Mouse (Mus musculus): Measurements from ENCODE around the gene Mrpl35.

The Mrpl35 gene

DNA sequence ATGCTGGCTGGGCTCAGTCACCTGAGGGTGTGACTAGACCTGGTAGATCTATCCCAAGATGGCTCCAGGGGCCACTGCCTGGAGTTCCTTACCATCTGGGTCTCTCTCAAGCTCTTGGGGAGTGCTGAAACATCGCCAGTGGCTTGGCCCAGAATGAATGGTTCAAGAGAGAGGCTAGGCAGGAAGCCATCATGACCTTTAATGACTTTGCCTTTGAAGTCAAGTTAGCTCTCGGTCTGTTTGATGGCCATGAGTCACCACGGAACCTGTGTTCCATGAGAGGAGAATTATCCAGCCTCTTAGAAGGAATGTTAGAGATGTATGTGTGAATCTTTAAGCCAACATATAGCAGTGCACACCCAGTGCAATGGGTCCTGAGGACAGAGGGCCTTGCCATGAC is 27.4 kb downstream of the Mrpl35 start:
- no peak for ATAC-seq (ENCODE audit: low TSS enrichment)

DNA sequence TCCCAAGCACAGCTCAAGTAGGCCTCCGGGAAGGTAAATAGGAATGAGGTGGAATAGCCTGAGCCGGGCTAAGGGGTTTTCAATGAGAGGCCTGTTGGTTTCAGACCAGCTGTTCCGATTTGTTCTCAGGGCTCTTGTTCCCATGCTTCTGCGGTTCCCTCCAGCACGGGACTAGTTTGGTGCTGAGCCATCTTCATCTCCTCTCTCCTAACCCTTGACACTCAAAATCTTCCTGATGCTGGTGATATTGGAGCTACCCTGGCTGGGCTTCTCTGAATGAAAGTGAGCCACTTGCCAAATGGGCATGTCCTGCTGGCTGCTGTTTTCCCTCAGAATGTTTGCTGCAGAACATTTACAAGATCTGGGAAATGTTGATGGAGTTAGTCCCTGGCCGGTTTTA is 35.0 kb downstream of the Mrpl35 start:
- no peak for ATAC-seq (ENCODE audit: low TSS enrichment)

DNA sequence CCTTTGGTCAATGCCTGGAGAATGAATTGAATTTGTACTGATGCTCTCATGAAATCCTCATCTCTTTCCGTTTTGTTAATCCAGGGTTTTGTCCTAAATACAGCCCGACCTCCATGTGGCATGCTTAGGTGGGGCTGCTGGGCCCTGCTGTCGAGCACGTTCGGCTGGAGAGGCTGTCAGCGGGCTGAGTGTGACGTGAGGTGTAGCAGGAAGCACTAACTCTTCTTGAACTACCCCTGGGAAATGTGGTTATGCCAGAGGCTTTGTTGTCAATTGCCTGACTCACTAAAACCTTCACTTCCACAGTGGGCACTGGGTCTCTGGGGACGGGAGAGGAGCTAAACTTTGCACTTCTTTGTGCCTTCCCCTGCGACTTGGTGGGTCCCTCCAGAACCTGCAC is 38.4 kb downstream of the Mrpl35 start:
- ATAC-seq (ENCODE audit: low TSS enrichment) = no peak

DNA sequence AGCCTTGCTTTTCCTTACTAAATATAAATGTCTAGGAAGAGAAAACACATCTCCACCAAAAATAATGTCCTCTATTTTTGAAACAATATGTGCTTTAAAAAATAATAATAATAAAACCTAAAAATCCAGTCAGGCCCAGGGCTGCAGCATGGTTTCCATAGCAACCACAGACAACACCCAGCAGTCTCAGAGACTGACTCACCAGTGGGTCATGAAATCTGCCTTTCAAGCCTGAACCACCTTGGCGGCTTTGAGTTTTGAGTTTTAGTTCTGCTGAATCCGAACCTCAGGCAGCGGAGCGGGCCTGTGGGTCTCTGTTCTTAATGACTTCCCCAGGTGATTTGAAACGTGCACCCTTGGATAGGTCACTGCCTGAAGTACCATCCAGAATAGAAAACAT is 43.6 kb downstream of the Mrpl35 start:
- ATAC-seq (ENCODE audit: low TSS enrichment) = peak; percentile 68; the same call in 1 of the 2 replicates

DNA sequence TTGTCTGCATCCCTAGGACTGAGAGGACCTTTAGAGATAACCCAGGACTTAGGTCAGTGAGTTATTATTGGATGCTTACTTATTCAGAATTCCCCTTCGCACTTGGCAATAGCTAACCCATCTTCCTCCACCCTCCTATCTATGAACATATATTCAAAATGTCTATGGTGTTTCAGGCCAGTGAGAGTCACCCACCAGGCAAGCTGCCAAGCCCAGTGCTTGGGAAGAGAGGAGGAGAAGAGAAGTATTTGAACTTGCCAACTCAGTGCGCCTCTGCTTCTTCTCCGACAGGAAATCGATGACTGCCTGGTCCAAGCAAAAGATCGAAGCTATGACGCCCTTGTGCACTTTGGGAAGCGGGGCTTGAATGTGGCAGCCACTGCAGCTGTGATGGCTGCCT is 46.3 kb downstream of the Mrpl35 start:
- no peak for ATAC-seq (ENCODE audit: low TSS enrichment)

DNA sequence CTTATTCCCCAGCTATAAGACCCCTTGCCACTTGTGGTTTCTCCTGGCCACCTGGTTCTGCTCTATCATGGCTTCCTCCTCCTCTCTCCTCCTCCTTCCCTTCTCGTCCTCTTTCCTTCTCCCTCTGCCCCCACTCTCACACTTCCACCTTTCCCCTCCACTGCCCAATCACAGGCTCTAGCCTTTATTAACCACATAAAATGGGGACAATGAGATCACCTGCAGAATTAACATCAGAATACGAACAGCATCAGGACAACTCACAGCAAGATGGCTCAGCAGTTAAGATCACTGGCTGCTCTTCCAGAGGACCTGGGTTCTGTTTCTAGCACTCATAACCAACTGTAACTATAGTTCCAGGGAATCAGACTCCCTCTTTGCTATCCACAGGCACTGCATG is 46.9 kb downstream of the Mrpl35 start:
- ATAC-seq (ENCODE audit: low TSS enrichment) = no peak

DNA sequence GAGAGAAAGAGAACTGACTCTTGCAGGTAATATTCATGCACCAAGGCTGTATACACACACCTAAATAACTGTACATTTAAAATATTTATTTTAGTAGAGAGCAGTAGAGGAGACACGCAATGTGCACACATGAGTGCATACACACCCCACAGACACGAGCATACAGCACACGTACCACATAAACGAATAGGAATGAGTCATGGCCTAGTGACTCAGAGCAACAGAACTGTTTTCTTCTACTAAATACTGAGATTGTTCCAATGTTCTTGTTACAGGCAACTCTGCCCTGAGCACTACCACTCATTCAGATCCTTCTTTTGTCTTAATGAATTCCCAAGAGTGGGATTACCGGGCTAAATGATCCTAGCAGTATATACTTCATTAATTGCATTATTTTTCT is 48.8 kb downstream of the Mrpl35 start:
- ATAC-seq (ENCODE audit: low TSS enrichment) = peak; percentile 67

DNA sequence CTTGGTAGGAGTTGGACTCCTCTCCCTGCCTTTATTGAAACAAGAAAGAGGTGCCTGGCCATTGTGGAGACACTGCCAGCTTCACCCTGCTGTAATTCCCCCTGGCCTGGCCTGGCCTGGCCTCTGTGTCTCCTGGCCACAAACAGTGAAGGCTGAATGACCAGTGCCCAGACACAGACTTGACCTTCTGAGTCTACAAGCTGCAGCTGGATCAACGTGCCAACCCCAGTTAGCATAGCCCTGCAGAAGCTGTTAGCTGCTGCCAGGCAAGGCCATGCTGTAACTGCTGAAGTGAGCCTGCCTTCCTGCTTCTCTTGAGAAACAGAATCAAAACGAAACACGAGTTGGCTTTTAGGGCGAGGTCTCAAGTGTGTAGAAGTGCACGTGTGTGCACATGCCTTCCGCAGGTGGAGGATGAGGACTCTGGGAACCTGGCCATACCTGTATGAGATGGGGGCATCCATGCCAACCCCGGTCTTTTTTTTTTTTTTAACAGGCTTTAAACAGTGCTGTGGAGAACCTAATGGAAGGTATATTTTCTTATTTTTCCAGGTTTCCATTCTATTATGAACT is 54.0 kb downstream of the Mrpl35 start:
- ATAC-seq (ENCODE audit: low TSS enrichment) = peak; percentile 31

DNA sequence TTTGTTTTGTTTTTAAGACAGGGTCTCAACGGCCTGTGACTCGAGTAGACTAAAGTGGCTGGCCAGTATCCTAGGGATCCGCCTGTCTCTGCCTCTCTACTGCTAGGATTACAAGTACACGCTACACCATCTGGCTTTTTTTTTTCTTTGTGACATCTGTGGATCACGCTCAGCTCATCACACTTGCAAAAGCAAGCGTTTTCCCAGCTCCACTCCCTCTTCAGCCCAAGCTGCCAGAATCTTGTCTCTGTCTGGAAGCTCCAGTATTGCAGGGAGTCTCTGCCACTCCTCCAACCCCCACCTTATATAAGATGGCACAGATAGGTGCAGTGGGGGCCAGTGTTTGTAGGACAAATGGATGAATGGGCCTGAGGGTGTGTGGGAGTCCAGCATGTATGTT is 54.6 kb downstream of the Mrpl35 start:
- ATAC-seq (ENCODE audit: low TSS enrichment) = peak; percentile 95

DNA sequence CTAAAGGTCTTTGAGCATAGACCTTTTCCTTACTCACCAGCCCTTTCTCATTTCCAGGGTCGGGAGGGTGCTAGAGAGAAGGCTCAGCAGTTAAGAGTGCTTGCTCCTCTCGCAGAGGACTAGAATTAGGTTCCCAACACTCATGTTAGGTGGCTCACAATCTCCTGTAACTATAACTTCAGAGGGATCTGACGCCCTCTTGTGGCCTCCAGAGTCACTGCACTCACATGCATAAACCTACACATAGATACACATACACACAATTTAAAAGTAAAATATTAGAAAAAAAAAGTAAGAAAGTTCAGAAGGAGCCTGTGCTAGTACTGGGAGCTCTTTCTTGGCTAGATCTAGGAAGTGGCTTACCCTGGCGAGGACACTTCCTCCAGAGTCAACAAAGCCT is 55.5 kb downstream of the Mrpl35 start:
- ATAC-seq (ENCODE audit: low TSS enrichment) = no peak

DNA sequence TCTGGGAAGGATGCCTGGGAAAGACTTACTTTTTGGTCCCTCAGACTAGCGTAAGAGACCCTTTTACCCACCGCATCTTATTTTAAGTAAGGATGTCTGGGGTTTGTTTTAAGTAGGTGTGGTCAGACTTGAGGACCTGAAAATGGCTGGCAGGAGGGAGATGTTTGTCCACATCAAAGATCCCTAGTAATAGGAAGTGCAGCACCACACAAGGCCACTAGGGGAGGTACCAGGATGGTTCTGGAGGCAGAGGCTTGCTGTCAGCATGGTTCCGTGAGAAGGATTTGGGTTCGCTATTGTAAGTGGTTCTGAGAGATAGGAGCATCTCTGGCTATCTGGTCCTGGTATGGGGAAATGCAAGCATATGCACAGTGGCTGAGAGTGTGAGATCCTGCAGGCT is 55.9 kb downstream of the Mrpl35 start:
- no peak for ATAC-seq (ENCODE audit: low TSS enrichment)

DNA sequence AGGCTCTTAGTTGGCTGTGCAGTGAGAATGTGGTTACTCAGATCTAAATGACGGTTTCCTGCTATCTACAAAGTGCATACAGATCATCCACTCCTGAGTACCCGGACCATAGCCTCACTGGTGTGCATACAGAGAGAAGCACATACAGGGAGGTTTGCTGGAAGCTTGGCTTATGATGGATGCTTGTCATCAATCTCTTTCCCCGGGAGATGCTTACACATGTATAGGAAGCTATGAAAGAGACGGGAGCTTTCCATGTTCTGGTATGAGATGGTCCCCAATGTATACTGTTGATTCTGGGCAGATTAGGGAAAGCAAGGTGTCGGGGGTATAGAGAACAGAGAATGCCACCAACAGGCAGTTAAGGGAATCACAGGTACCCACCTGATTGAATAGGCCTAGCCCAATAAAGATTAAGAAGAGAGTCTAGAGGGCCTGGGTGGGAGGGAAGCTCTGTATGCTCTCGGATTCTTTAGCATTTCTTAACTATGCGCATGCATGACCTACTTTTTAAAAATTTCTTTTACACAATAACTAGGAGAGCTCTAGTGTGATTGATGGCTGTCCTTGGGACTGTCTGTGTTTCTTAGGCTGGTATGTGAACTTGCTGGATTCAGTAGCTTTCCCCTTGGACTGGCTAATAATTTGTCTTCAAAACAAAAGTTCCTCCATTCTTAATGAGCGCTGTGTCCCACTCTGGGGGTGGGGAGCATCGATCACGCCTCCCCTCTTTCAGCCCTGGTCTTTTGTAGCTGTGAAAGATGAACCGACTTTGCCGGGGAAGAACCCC is 56.7 kb downstream of the Mrpl35 start:
- ATAC-seq (ENCODE audit: low TSS enrichment) = no peak

DNA sequence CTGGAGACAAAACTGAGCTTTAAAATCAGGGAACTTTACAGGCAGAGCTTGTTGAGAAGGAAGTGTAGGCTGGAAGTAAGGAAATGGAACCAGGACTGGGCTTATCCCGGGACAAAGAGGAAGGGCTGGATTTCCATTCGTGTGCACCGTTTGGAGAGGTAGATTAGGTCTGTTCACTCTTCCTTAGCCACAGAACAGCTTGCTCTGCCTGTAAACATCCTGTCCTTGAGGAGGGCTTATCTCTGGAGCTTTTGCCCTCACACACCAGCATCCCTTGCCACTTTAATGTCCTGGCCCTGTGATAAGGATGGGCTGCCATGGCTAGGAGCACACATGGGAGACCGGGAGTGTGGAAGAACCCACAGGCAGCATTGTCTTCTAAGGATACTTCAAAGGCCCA is 59.0 kb downstream of the Mrpl35 start:
- no peak for ATAC-seq (ENCODE audit: low TSS enrichment)
